Mouse (Mus musculus) heart, embryonic 14.5 days (tissue): Measurements from ENCODE around the gene Zfp827. TPM values are rescaled to one million over a fixed set of nuclear protein-coding genes. Genes with fewer than 3 reads are reported as not detected.

Experiments
- ATAC-seq: fragments of 200-750 bp; cut with Nextera tagmentation; 2 replicates; pipeline ENCODE4 v1.8.0; 2017; ENCODE audit warnings: low read depth, moderate TSS enrichment; ENCODE audit not compliant: insufficient number of reproducible peaks, insufficient read depth, low FRiP score
- H3K27ac ChIP-seq, 2 experiments: fragments of 200-500 bp in 1 of 2; fragments of 300-500 bp in 1 of 2; sonication (generic) in 1 of 2; replicated peaks in 1 of 2; 2 replicates each; pipeline ENCODE4 v1.5.1; 2012 to 2014; ENCODE audit warnings: low read depth in 2 of 2, low read length in 2 of 2, control low read depth in 1 of 2, mild to moderate bottlenecking in 1 of 2, mixed read lengths in 1 of 2; ENCODE audit not compliant: control insufficient read depth in 1 of 2, insufficient read depth in 1 of 2
- H3K27me3 ChIP-seq: fragments of 300-500 bp; sonication (generic); 2 replicates; pipeline ENCODE4 v1.6.1; 2014; ENCODE audit warnings: mild to moderate bottlenecking, low read length, control low read depth; ENCODE audit not compliant: control insufficient read depth, insufficient read depth
- H3K36me3 ChIP-seq: fragments of 300-500 bp; sonication (generic); 2 replicates; pipeline ENCODE4 v1.6.1; 2014; ENCODE audit warnings: mild to moderate bottlenecking, control low read depth, low read length, mixed read lengths; ENCODE audit not compliant: control insufficient read depth, insufficient read depth
- H3K4me1 ChIP-seq, 2 experiments: fragments of 200-500 bp in 1 of 2; fragments of 300-500 bp in 1 of 2; sonication (generic) in 1 of 2; 2 replicates each; pipeline ENCODE4 v1.6.1; 2012 to 2014; ENCODE audit warnings: low read length in 2 of 2, control low read depth in 1 of 2, mixed read lengths in 1 of 2; ENCODE audit not compliant: control insufficient read depth in 2 of 2, insufficient read depth in 2 of 2
- H3K4me2 ChIP-seq: fragments of 300-500 bp; sonication (generic); 2 replicates; pipeline ENCODE4 v1.6.1; 2014; ENCODE audit warnings: mild to moderate bottlenecking, low read length
- H3K4me3 ChIP-seq, 2 experiments: fragments of 200-500 bp in 1 of 2; fragments of 300-500 bp in 1 of 2; sonication (generic) in 1 of 2; 2 replicates each; pipeline ENCODE4 v1.5.1; 2012 to 2014; ENCODE audit warnings: low read length in 2 of 2, mild to moderate bottlenecking in 2 of 2, control low read depth in 1 of 2, low read depth in 1 of 2, moderate library complexity in 1 of 2; ENCODE audit not compliant: control insufficient read depth in 1 of 2, insufficient read depth in 1 of 2
- H3K9ac ChIP-seq: fragments of 300-500 bp; sonication (generic); 2 replicates; pipeline ENCODE4 v1.6.1; 2014; ENCODE audit warnings: mild to moderate bottlenecking, low read length
- H3K9me3 ChIP-seq: fragments of 300-500 bp; sonication (generic); 2 replicates; pipeline ENCODE4 v1.6.1; 2016; ENCODE audit warnings: low read length, control low read depth; ENCODE audit not compliant: control insufficient read depth
- WGBS: fragments of 180-500 bp; shearing (Covaris S2); extraction: QIAGEN DNeasy Blood & Tissue Kit; methylation state at CpG from one replicate; pipeline ENCODE4 v1.1.7; 2014; 5-methylcytosine and 5-hydroxymethylcytosine counted together
- polyA plus RNA-seq: library from polyadenylated mRNA; unstranded; fragments of >200 nt; fragmentation: Nextera tagmentation; extraction: Ambion mirVana; gene quantifications from 2 replicates; pipeline ENCODE4 v1.2.1, GENCODE M21; 2014

Gene Zfp827
- polyA plus RNA-seq, 1 experiment from 2014 or later, result 10.2 TPM

DNA sequence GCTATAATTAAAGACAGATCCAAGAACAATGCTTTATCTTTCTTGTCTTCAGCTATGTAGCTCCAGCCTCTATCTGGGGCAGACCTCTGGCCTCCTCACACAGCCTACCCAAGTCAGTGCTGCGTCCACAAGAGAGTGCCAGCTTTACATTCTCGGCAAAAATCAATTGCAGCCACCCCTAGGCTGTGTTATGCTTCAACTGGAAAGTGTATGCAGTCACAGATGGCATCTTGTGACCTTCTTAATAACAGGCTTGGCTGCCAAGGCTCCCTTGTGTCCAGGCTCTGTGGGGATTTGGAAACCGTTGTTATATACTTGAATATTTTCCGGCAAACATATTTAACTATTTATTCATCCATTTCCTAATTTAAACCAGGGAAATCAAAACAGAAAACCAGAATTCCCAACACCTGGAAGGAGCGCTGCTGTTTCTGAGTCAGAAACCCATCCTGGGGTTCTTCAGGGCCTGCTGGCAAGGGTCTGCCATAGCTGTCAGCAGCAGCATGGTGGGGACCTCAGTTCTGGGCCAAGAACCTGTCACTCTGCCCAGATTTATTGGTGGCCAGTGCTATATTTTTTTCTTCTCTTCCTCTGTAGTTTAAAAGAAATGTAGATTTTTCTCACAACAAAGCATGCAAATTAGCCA, 194.0 kb downstream of the Zfp827 start:
- Histone ChIP-seq H3K27ac (peak overlapping the region in 1 of 2 experiments; percentile 39; a peak in 1 of 4 replicates), H3K4me1 (peaks cover 8 to 14% of the 10 kb centered on the region in 2 experiments), H3K9ac (no peak overlapping the region), H3K9me3 (no peaks in the 10 kb centered on the region), H3K27me3 (no peaks in the 10 kb centered on the region), H3K4me2 (no peak overlapping the region), H3K36me3 (no peaks in the 10 kb centered on the region), H3K4me3 (no peak overlapping the region)
- no peak for ATAC-seq
- WGBS, result 51% methylated on average over 5 of the region's 5 CpGs

DNA sequence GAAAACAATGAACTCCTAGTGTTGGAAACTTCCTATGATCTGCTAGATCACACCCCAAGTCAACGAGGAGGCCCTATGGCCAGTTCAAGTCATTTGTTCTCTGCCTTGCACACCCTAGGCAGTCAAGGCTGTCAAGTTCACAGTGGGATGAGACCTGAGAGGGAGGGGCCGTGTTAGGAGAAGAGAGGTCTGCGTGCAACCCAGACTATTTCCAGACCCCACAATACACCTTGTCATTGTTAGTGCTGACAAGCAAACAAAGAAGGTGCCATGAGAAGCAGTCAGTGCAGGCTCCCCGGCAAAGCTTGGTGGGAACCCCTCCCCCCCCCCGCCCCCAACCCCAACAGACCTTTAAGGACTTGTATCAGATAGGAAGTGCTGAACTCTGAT, 194.5 kb downstream of the Zfp827 start:
- ATAC-seq, result no peak

DNA sequence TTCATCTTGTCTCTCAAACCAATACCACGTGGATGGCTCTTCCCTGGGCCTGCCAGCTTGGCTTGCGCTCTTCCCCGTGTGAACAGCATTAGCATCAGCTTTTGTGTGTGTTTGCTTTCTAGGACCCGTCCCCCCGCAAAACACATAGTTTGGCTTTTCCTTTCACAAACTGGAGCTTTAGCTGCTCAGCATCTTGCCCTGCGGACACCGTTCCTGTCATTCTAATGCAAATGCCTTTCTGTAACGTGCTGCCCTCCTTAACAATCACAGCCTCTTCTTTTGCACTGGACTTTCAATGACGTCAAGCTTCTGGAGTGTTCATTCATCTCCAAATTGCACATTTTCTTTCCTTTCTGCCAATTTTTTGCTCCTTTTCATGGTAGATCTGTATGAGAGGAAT, 196.1 kb downstream of the Zfp827 start:
- no peak overlapping the region for H3K4me3 ChIP-seq
- H3K4me1 ChIP-seq, result peaks cover 8 to 14% of the 10 kb centered on the region in 2 experiments
- no peaks in the 10 kb centered on the region for H3K36me3 ChIP-seq
- 87% methylated on average over 9 of the region's 9 CpGs for WGBS
- no peak for ATAC-seq
- no peak overlapping the region for H3K27ac ChIP-seq
- H3K9me3 ChIP-seq, result no peaks in the 10 kb centered on the region
- H3K9ac ChIP-seq, result no peak overlapping the region
- H3K4me2 ChIP-seq, result no peak overlapping the region
- H3K27me3 ChIP-seq, result no peaks in the 10 kb centered on the region

More for the DNA sequence above, 194.5 kb downstream of the Zfp827 start:
- Histone ChIP-seq H3K9me3 (no peaks in the 10 kb centered on the region), H3K36me3 (no peaks in the 10 kb centered on the region), H3K27ac (peak overlapping the region in 1 of 2 experiments; percentile 39; a peak in 1 of 4 replicates), H3K27me3 (no peaks in the 10 kb centered on the region), H3K4me2 (no peak overlapping the region), H3K4me1 (peaks cover 8 to 14% of the 10 kb centered on the region in 2 experiments), H3K4me3 (no peak overlapping the region), H3K9ac (no peak overlapping the region)
- 32% methylated on average over 5 of the region's 5 CpGs for WGBS

DNA sequence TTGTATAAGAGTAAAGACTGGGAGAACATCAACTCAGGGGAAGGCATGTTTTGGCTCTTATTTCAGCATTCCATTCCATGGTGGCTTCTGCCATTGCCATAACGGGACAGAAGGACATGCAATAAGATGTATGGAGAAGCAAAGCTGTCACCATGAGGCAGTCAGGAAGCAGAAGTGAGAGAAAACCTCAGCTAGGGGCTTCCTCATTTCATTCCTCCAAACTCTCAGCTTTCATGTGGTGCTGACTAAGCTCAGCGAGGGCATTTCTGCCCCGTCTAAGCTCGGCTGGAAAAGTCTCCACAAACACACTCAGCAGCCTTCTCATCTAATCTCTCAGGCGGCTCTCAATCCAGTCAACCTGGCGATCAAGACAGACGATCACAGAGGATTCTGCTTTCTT, 197.3 kb downstream of the Zfp827 start:
- Histone ChIP-seq H3K9me3 (no peaks in the 10 kb centered on the region), H3K27ac (no peak overlapping the region), H3K36me3 (no peaks in the 10 kb centered on the region), H3K27me3 (no peaks in the 10 kb centered on the region), H3K4me2 (no peak overlapping the region), H3K4me3 (no peak overlapping the region), H3K9ac (no peak overlapping the region), H3K4me1 (peaks cover 8 to 14% of the 10 kb centered on the region in 2 experiments)
- no peak for ATAC-seq
- WGBS, result 67% methylated on average over 7 of the region's 7 CpGs

DNA sequence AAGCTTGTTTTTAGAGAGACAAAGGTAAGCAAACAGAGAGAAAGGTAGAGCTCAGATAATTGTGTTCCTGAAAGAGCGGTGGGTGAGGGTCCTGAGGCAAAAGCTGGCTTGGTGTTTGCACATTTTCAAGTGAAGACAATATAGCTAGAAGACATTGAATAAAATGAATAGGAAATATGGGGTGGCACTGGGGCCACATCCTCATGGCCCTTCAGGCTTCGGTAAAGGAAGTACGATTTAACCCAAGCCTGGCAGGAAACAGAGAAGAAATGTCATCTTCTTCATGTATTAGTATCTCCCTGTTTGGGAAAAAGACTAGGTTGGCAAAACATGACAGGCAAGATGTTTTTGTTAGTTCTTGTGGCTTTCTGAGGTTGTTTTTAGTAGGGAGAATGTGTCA, 197.8 kb downstream of the Zfp827 start:
- no peak overlapping the region for H3K4me2 ChIP-seq
- H3K27ac ChIP-seq, result no peak overlapping the region
- H3K36me3 ChIP-seq, result no peaks in the 10 kb centered on the region
- ATAC-seq, result no peak
- no peak overlapping the region for H3K9ac ChIP-seq
- H3K4me3 ChIP-seq, result no peak overlapping the region
- 85% methylated on average over 3 of the region's 3 CpGs for WGBS
- H3K27me3 ChIP-seq, result no peaks in the 10 kb centered on the region
- no peaks in the 10 kb centered on the region for H3K9me3 ChIP-seq
- peaks cover 8 to 14% of the 10 kb centered on the region in 2 experiments for H3K4me1 ChIP-seq

DNA sequence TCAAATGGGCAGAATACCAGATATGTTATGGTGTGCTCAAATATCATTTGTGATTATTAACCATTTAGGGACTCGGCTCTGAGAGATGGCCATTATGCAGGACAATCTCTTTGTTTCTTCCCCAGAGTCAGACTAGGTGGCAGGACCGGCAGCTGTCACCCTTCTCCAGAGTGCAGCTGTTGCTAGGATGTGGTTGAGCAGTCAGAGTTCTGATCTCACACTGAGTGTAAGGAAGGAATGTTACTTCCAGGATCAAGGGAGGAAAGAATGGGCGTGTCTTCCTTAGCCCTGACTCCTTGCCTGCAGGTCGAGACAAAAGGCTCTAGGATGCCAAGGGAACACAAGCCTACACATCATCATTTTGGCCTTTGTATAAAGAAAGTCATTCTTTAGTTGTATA, 199.0 kb downstream of the Zfp827 start:
- ATAC-seq, result no peak
- Histone ChIP-seq H3K27me3 (no peaks in the 10 kb centered on the region), H3K4me1 (peaks cover 6 to 12% of the 10 kb centered on the region in 2 experiments), H3K27ac (no peak overlapping the region), H3K9me3 (no peaks in the 10 kb centered on the region), H3K9ac (no peak overlapping the region), H3K4me2 (no peak overlapping the region), H3K36me3 (no peaks in the 10 kb centered on the region), H3K4me3 (no peak overlapping the region)
- WGBS, result 72% methylated on average over 4 of the region's 4 CpGs

DNA sequence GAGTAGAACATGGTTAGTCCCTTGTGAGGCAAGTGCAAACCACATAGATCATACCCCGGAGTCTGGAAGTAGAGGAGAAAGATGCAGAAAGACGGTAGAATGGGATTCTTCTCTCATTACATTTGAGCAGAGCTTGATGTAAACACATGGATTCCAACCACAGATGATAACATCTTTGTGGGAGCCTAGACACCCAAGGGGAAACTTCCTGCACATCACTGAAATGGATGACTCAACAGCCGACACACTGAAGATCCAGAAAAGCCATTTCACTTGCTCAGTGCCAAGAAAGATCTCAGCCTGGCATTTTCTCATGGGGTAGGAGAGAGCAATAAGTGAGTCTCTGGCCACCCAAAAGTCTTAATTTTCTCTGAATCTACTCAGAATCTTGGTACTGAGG, 199.7 kb downstream of the Zfp827 start:
- no peak overlapping the region for H3K4me2 ChIP-seq
- H3K4me3 ChIP-seq, result no peak overlapping the region
- H3K27me3 ChIP-seq, result no peaks in the 10 kb centered on the region
- no peaks in the 10 kb centered on the region for H3K9me3 ChIP-seq
- H3K27ac ChIP-seq, result no peak overlapping the region
- no peak overlapping the region for H3K9ac ChIP-seq
- no peak for ATAC-seq
- H3K36me3 ChIP-seq, result no peaks in the 10 kb centered on the region
- peaks cover 0 to 5% of the 10 kb centered on the region in 2 experiments; a peak in 2 of 4 replicates for H3K4me1 ChIP-seq
- WGBS, result 85% methylated on average over 3 of the region's 3 CpGs
